Mouse (Mus musculus): ENCODE results near the gene Acsbg1.

GRCm38 (mm10) chr9:54647456-54647855, 14.2 kb downstream of the Acsbg1 start:
- TF ChIP-seq CTCF (IDR thresholded peaks at IDR 0.05; ENCODE audit: low read depth) (no peak), EP300 (IDR thresholded peaks at IDR 0.05; ENCODE audit: low read depth) (no peak)

Data from heart, postnatal 0 days (tissue).